Mouse (Mus musculus) spleen, postnatal 14 days (tissue): ENCODE data around the gene Cyp1b1.

ENCODE experiments used
- DNase-seq, 2 experiments: peaks; one replicate each; pipeline ENCODE4 v3.0.0; 2021 to 2022; ENCODE audit warnings: low spot score in 2 of 2

Cyp1b1 gene

GRCm38 (mm10) chr17:79713643-79714367 lies 1.1 kb downstream of the Cyp1b1 start:
- no peak for DNase-seq

- no peak for DNase-seq
Observed at GRCm38 (mm10) chr17:79713276-79713642, 1.6 kb downstream of the Cyp1b1 start.

GRCm38 (mm10) chr17:79712536-79712935 lies 2.3 kb downstream of the Cyp1b1 start:
- no peak for DNase-seq

- DNase-seq: no peak
Observed at GRCm38 (mm10) chr17:79711944-79712343, 2.9 kb downstream of the Cyp1b1 start.

DNA sequence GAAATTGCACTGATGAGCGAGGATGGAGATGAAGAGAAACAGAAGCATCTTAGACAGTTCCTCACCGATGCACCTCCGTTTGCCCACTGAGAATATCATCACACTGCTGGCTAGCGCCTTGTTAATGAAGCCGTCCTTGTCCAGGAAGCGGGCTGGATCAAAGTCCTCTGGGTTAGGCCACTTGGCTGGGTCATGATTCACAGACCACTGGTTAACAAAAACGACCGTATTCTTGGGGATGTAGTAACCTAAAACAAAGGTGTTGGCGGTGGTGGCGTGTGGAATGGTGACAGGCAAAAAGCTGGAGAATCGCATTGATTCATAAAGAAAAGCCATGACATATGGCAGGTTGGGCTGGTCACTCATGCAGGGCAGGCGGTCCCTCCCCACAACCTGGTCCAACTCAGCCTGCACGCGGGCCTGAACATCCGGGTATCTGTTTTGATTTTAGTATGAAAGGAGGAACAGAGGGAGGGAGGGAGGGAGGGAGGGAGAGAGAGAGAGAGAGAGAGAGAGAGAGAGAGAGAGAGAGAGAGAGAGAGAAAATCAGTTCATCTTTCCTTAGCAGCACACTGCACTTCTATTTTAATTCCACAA lies 4.5 kb downstream of the Cyp1b1 start:
- DNase-seq: no peak

DNA sequence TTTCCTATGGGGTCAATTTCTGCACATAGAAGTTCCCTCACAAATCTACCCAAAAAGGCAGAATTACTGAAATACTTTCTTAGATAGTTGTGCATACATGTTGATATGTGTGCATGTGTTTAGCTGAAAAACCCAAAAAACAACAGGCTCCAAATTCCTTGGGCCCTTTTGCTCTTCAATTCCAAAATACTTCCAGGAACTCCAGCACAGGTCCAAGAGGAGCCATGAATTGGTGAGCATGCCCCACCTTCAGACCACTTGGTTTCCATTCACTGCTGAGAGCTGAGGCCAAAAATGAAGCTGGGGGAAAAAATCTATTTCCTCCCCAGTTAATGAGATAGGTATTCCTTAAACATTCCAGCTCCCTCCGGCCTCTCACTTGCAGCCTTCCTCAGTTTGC lies 5.1 kb downstream of the Cyp1b1 start:
- DNase-seq: no peak

DNA sequence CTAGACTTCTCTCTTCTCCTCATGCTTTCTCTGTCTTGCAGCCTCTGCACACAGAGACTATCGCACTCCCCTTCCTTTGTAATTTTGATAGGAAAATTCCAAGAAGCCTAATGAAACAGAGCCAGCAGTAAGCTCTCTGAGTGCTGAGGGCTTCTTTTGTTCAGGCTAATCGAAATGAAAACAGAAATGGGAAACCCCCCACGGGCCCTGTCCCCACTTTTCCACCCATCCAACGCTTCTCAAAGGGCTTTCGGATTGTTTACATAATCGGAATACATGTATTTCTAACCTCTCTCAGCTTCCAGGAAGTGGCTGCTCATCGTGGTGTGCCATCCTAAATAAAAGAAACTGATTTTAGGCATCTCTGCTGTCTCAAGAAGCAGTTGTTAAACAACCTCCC lies 6.7 kb downstream of the Cyp1b1 start:
- DNase-seq: no peak

DNA sequence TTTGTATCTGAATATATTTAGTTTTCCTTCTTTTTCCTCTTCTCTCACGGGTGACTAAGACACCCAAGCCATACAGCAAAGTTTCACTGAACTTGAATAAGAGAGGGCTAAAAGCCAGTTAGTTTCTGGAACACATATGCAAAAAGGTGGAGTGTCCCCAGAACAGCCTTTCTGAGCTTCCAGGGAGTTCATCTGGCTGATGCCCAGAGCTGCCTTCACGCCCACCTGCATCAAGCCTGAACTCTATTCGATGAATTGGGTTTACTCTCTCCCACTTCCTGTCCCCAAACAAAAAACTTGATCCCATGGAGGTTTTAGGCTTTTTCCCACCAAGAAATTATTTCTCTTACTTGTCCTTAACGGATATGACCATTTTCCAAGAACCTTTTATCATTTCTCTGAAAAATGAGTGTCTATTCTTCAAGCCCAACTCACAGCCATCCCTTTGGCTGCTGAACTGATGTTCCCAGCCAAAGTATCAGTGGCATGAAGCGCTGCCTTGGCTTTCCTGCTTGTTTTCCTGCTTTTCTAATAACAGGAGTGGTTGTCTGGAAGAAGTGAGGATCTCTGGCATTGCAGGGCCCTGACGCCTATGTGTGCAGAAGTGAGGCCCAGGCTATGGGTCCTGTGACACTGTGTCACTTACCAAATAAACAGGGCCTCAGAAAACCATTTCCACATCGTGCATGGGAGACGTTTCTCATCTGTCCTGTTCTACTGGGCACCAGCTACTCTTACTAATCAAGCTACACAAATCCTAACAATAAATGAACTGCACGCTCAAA lies 9.0 kb downstream of the Cyp1b1 start:
- DNase-seq: no peak

DNA sequence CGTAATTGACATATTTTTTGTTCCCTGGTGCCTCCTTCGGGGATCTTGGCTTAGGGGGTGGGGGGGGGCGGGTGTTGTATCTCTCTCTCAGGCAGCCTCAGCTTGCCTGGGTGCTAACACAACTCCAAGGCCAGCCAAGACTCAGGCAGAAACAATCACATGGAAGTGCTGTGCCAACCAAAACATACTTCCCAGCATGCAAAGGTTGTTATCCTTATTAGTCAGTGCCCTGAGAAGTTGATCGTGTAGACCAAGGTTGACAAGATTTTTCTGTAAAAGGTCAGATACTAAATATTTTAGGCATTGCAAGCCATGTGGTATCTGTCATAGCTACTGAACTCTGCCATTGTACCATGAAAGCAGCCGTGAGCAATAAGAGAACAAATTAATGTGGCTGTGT lies 14.0 kb downstream of the Cyp1b1 start:
- no peak for DNase-seq

DNA sequence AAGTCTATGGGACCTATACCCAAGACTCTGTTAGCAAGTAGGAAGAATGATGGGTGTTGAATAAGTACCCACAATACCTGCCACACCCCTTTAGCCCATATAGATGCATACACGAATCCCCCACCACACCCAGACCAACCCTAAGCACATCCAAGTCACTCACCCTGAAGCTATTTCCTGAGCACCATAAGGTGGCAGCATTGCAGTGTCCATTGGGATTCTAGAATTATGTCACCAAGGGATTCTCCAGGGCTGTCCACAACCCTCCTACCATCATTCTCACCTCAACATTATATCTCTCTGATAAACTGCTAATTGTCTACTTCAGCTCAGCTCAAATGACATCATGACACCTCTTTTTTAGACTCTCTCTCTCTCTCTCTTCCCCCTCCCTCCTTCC lies 15.7 kb downstream of the Cyp1b1 start:
- no peak for DNase-seq

GRCm38 (mm10) chr17:79695541-79695940 lies 19.3 kb downstream of the Cyp1b1 start:
- DNase-seq: no peak

DNA sequence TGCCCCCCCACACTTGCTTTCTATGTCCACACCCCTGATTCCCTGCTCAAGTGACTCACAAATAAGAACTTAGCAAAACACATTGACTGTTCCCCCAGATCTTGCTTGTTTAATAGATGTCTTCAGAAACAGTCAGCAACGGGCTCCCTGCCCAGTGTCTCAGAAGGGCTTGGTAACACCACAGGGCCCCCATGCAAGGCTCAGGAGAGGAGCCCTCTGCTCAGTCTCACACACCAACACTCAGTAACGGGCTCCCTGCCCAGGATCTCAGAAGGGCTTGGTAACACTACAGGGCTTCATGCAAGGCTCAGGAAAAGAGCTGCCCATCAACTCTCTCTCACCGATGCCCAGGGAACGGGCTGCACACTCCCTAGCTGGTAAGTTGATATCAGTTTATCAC lies 19.8 kb downstream of the Cyp1b1 start:
- no peak for DNase-seq

- no peak for DNase-seq
Observed at GRCm38 (mm10) chr17:79670837-79671236, 44.0 kb downstream of the Cyp1b1 start.

DNA sequence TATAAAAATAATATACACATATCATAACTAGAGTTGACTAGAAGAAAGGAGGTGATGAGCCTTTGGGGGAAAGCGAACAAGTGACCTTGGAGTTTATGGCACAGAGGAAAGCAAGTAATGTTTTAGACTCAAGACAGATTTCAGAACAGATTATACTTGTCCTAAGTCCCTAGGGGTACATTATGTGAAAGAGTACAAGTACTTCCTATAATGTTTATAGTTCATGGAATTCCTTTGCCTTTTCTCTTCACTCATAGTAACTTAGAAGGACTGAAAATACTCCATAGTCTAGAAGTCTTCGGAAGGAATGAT lies 50.8 kb downstream of the Cyp1b1 start:
- no peak for DNase-seq

DNA sequence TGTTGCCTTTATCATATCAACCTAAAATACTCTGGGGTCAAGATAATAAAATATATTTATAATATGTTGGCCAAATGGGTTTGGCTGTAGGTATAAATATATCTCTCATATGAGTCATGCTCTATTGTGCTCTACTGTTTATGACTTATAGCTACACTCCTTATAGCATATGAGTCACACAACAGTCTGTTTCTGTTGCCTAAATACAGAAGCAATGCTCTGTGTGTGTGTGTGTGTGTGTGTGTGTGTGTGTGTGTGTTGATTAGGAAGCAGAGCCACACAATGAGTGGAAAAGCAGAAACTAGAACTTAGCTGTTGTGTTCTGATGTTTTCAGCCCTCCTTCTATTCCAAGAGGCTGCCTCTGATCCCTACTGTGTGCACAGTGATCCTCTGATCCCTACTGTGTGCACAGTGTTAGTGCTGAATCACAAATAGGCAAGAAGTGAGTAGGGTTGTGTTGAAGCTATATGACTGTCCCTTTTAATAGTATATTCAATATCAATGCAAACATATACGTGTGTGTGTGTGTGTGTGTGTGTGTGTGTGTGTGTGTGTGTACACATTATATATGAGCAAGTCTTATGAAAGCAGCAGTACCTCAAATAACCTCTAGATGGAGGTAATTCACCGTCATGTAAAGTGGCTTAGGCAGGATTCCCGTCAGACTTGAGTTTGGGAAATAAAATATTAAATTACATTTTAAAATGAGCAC lies 51.3 kb downstream of the Cyp1b1 start:
- no peak for DNase-seq

- no peak for DNase-seq
Observed at GRCm38 (mm10) chr17:79661848-79662247, 53.0 kb downstream of the Cyp1b1 start.

GRCm38 (mm10) chr17:79661387-79661786 lies 53.5 kb downstream of the Cyp1b1 start:
- DNase-seq: peak in 1 of 2 experiments; percentile 28

DNA sequence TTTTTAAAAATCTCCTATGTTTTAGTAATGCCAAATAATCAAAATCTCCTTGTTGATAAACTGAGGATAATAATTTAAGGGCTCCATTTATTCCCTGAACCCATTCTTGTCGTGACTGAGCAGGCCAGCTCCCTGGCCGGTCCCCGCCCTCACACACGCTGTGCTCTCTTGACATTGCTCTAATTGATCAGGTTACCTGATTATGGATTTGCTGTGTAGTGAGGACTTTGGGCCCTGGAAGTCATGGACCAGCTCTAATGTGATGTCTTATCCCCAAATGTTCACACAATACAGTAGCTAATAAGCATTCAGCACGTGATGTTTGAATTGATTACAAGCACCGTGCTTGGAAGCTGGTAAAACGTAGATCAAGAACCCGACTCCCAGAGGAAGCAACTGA lies 56.0 kb downstream of the Cyp1b1 start:
- no peak for DNase-seq

GRCm38 (mm10) chr17:79658452-79658851 lies 56.4 kb downstream of the Cyp1b1 start:
- DNase-seq: no peak

- no peak for DNase-seq
Observed at GRCm38 (mm10) chr17:79657785-79658184, 57.1 kb downstream of the Cyp1b1 start.

GRCm38 (mm10) chr17:79654187-79654586 lies 60.7 kb downstream of the Cyp1b1 start:
- DNase-seq: no peak

DNA sequence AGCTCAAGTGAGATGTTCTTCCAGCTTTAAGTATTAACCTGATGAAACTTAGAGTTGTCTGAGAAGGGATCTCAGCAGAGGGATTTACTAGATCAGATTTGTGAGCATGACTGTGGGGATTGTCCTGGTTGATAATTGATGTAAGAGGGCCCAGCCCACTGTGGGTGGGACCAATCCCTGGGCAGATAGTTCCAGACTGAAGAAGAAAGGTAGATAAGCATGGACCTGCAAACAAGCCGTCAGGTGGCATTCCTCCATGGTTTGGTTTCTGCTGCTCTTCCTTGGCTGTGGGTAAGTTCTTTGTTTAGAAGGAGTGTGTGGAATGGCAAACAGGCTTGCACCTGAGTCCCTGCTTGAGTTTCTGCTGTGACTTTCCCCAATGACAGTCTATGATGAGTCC lies 61.7 kb downstream of the Cyp1b1 start:
- DNase-seq: no peak
